Comparison of ENCODE assay signal across 8 mouse cellular contexts in the genomic region with DNA sequence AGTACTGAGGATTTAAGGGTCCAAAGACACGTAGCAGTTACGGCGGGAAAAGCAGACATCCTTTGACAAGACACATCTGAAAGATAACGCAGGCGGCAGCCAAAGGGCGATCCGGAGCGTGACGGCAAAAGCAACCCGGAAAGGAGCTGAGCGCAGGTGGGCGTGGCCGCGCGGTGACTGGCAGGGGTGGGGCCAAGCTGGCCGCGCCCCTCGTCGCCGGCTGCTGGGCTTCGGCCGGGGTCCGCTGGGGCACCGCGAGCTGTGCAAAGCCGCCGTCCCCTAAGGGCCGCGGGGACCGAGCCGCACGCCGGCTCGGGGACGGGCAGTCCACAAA. TPM values are rescaled to one million over a fixed set of nuclear protein-coding genes. Genes with fewer than 3 reads are reported as not detected.
DNase-seq lines count a peak whose midpoint lies in the region; ATAC-seq lines count a peak whose summit lies in the region.

A gene (plus strand): TSS at position 179 of the 334 bp plus-strand sequence.

- H3K27ac ChIP-seq in hindbrain, embryonic 15.5 days (replicated peaks): peak within 1 kb of the TSS; percentile 73

- H3K9ac ChIP-seq in hindbrain, embryonic 15.5 days: peak within 1 kb of the TSS; percentile 83

- 0% methylated on average over 33 of the region's 35 CpGs for WGBS in hindbrain, embryonic 15.5 days

- no peaks in the 10 kb centered on the region for H3K27me3 ChIP-seq in hindbrain, embryonic 15.5 days

- H3K4me2 ChIP-seq in hindbrain, embryonic 15.5 days: peak within 1 kb of the TSS; percentile 92

- peaks cover 7% of the 10 kb centered on the region; the same call in 1 of the 2 replicates for H3K36me3 ChIP-seq in hindbrain, embryonic 15.5 days

- H3K9me3 ChIP-seq in hindbrain, embryonic 15.5 days: no peaks in the 10 kb centered on the region

- H3K4me1 ChIP-seq in hindbrain, embryonic 15.5 days (replicated peaks): peaks cover 16% of the 10 kb centered on the region

- peak within 1 kb of the TSS; percentile 82 for H3K4me3 ChIP-seq in hindbrain, embryonic 15.5 days

- peak; percentile 89 for DNase-seq in T-cell, adult 2 months (ENCODE audit: low spot score)
- DNase-seq in cerebellum, postnatal 36 days: peak; percentile 87 to 89
- DNase-seq in gastrocnemius, adult 18-20 months (ENCODE audit: low spot score): peak; percentile 88
- peak; percentile 75 for DNase-seq in left cerebral cortex, adult 11 months (ENCODE audit: low spot score)
- peak; percentile 93 for DNase-seq in lung, postnatal 36 days
- peak; percentile 92 for DNase-seq in retina, embryonic 14.5 days (ENCODE audit: low spot score)
- DNase-seq in thymus, postnatal 4 days: peak; percentile 97

- peak; percentile 89 for ATAC-seq in hindbrain, embryonic 15.5 days (ENCODE audit: low FRiP score, low read depth)

RNA-seq across cellular contexts. Expression of the gene that starts here (rescaled TPM):
- 10 to 100 TPM; 28.5 to 31.2 TPM for total RNA-seq in gastrocnemius, adult 18-20 months (2021)
- polyA plus RNA-seq in hindbrain, embryonic 15.5 days (2015; fragmentation: Nextera tagmentation; extraction: Ambion mirVana): 30.3 and 34.3 TPM in 2 replicates

Comparison
In these comparisons a context has a peak if more than half of its experiments do, and no peak if none do; other contexts are left out.
1. Peak in every context shown above with its lines: DNase-seq, ATAC-seq, H3K4me3 ChIP-seq and H3K27ac ChIP-seq.